8 mouse cellular contexts compared by ENCODE assay signal in genomic region chr17:88274720-88275433, GRCm38 (mm10).
DNase-seq lines count a peak whose midpoint lies in the region; ATAC-seq and TF ChIP-seq lines count a peak whose summit lies in the region.

No protein-coding gene starts in this region.

- H3K27ac ChIP-seq in left cerebral cortex, adult 2 months: peak overlapping the region; percentile 74
- peak overlapping the region; percentile 67 for H3K27ac ChIP-seq in forebrain, embryonic 16.5 days (ENCODE audit: low read length)
- peak overlapping the region; percentile 88 for H3K27ac ChIP-seq in neural tube, embryonic 13.5 days (replicated peaks)

- H3K9me3 ChIP-seq in forebrain, embryonic 16.5 days (ENCODE audit: control insufficient read depth, low read length): no peaks in the 10 kb centered on the region
- H3K9me3 ChIP-seq in neural tube, embryonic 13.5 days: no peaks in the 10 kb centered on the region

- no peaks in the 10 kb centered on the region for H3K36me3 ChIP-seq in forebrain, embryonic 16.5 days (ENCODE audit: control insufficient read depth, insufficient read depth)
- no peaks in the 10 kb centered on the region for H3K36me3 ChIP-seq in neural tube, embryonic 13.5 days

- peak overlapping the region; percentile 27 for H3K4me2 ChIP-seq in forebrain, embryonic 16.5 days (ENCODE audit: low read length)
- H3K4me2 ChIP-seq in neural tube, embryonic 13.5 days: peak overlapping the region; percentile 20

- H3K27me3 ChIP-seq in forebrain, embryonic 16.5 days (replicated peaks; ENCODE audit: control insufficient read depth, insufficient read depth, low read length): no peaks in the 10 kb centered on the region
- 0 out of 2 replicates have a peak, but pooled peaks cover 5% of the 10 kb centered on the region for H3K27me3 ChIP-seq in neural tube, embryonic 13.5 days

- intact Hi-C loops in left cerebral cortex, adult 2 months (cut with DNase I): loop anchor here (1.0 kb wide), 1 partner anchor 18 kb away; no protein-coding TSS in a partner anchor

- WGBS in forebrain, embryonic 16.5 days: 12% methylated on average over 6 of the region's 6 CpGs
- WGBS in neural tube, embryonic 13.5 days: 25% methylated on average over 6 of the region's 6 CpGs

- H3K4me1 ChIP-seq in forebrain, embryonic 16.5 days (replicated peaks; ENCODE audit: control insufficient read depth, insufficient read depth, low read length): peaks cover 16% of the 10 kb centered on the region
- H3K4me1 ChIP-seq in neural tube, embryonic 13.5 days (replicated peaks): peaks cover 15% of the 10 kb centered on the region

- DNase-seq in adrenal gland, postnatal 10 days: peak; percentile 16
- DNase-seq in adrenal gland, adult 8-10 months: no peak
- DNase-seq in left cerebral cortex, adult 2 months (ENCODE audit: extremely low spot score in 1 of 2, low spot score in 2 of 2): no peak
- DNase-seq in left cerebral cortex, adult 11 months (ENCODE audit: low spot score): no peak
- no peak for DNase-seq in embryo, embryonic 10 days (ENCODE audit: low spot score)
- DNase-seq in T-cell, adult 2 months (ENCODE audit: low spot score): no peak

- no peak overlapping the region for H3K4me3 ChIP-seq in left cerebral cortex, adult 2 months
- H3K4me3 ChIP-seq in forebrain, embryonic 16.5 days (replicated peaks; ENCODE audit: low read length): no peak overlapping the region
- no peak overlapping the region for H3K4me3 ChIP-seq in neural tube, embryonic 13.5 days

- ATAC-seq in forebrain, embryonic 16.5 days: peak; percentile 85
- peak; percentile 91 for ATAC-seq in neural tube, embryonic 13.5 days (ENCODE audit: low read depth)

- no peak overlapping the region for H3K9ac ChIP-seq in forebrain, embryonic 16.5 days (replicated peaks; ENCODE audit: low read depth, low read length)
- H3K9ac ChIP-seq in neural tube, embryonic 13.5 days: no peak overlapping the region

- TF ChIP-seq CTCF in left cerebral cortex, adult 2 months (IDR thresholded peaks at IDR 0.05): no peak
